In genomic region chr9:26092061-26092687, GRCm38 (mm10) we compare ENCODE assay signal across 32 mouse cellular contexts.
A peak's percentile ranks its signal among the peaks of the same experiment; 100 is the strongest.
DNase-seq lines count a peak whose midpoint lies in the region; ATAC-seq and TF ChIP-seq lines count a peak whose summit lies in the region.
"Had no signal": no experiment of that assay in that cellular context is flagged by ENCODE, and none has a peak within 500 bp of the region (broad histone marks: within the 10 kb centered on the region; RNA-seq: fewer than 3 reads in every experiment).

No protein-coding gene starts in this region.

- 76% methylated on average over 10 of the region's 10 CpGs for WGBS in hindbrain, embryonic 11.5 days
- WGBS in hindbrain, embryonic 10.5 days: 79% methylated on average over 10 of the region's 10 CpGs
- WGBS in forebrain, embryonic 15.5 days: 25% methylated on average over 10 of the region's 10 CpGs
- 47% methylated on average over 10 of the region's 10 CpGs for WGBS in midbrain, embryonic 16.5 days

- H3K36me3 ChIP-seq in hindbrain, embryonic 11.5 days (ENCODE audit: control insufficient read depth, insufficient read depth, low read length): no peaks in the 10 kb centered on the region
- H3K36me3 ChIP-seq in hindbrain, embryonic 10.5 days: no peaks in the 10 kb centered on the region
- H3K36me3 ChIP-seq in forebrain, embryonic 15.5 days: no peaks in the 10 kb centered on the region
- no peaks in the 10 kb centered on the region for H3K36me3 ChIP-seq in midbrain, embryonic 16.5 days (ENCODE audit: control insufficient read depth, insufficient read depth, low read length)
- H3K36me3 ChIP-seq: hindbrain, embryonic 15.5 days; kidney, embryonic 15.5 days; liver, embryonic 12.5 days; neural tube, embryonic 15.5 days had no signal

- no peak overlapping the region for H3K9ac ChIP-seq in hindbrain, embryonic 11.5 days (ENCODE audit: low read depth, low read length)
- no peak overlapping the region for H3K9ac ChIP-seq in forebrain, embryonic 15.5 days (replicated peaks)
- no peak overlapping the region for H3K9ac ChIP-seq in midbrain, embryonic 16.5 days (ENCODE audit: low read depth, low read length)
- H3K9ac ChIP-seq: hindbrain, embryonic 15.5 days; kidney, embryonic 15.5 days; liver, embryonic 12.5 days; liver, postnatal 0 days; neural tube, embryonic 15.5 days had no signal

- TF ChIP-seq POLR2A in brain, embryonic 14.5 days (IDR thresholded peaks at IDR 0.05; ENCODE audit: borderline replicate concordance, extremely low read depth, insufficient read depth, insufficient read length, poor library complexity, severe bottlenecking): no peak

- no peak overlapping the region for H3K27ac ChIP-seq in hindbrain, embryonic 11.5 days (ENCODE audit: low read depth, low read length)
- H3K27ac ChIP-seq in hindbrain, embryonic 10.5 days: no peak overlapping the region
- no peak overlapping the region for H3K27ac ChIP-seq in forebrain, embryonic 15.5 days (replicated peaks)
- no peak overlapping the region for H3K27ac ChIP-seq in midbrain, embryonic 16.5 days (ENCODE audit: low read length)
- H3K27ac ChIP-seq: hindbrain, embryonic 15.5 days; kidney, embryonic 15.5 days; liver, embryonic 12.5 days; neural tube, embryonic 15.5 days had no signal

- H3K27me3 ChIP-seq in hindbrain, embryonic 11.5 days (ENCODE audit: control insufficient read depth, insufficient read depth, low read length): no peaks in the 10 kb centered on the region
- no peaks in the 10 kb centered on the region for H3K27me3 ChIP-seq in hindbrain, embryonic 10.5 days (ENCODE audit: insufficient read depth, poor library complexity, severe bottlenecking)
- no peaks in the 10 kb centered on the region for H3K27me3 ChIP-seq in forebrain, embryonic 15.5 days
- H3K27me3 ChIP-seq in midbrain, embryonic 16.5 days (ENCODE audit: control insufficient read depth, insufficient read depth, low read depth, low read length): no peaks in the 10 kb centered on the region
- H3K27me3 ChIP-seq: hindbrain, embryonic 15.5 days; kidney, embryonic 15.5 days; liver, embryonic 12.5 days; megakaryocyte, embryonic 14.5 days; neural tube, embryonic 15.5 days had no signal

- no peak for ATAC-seq in hindbrain, embryonic 11.5 days (ENCODE audit: low FRiP score)
- ATAC-seq in forebrain, embryonic 15.5 days (replicated peaks): peak; percentile 61; the same call in 1 of the 2 replicates
- ATAC-seq in midbrain, embryonic 16.5 days: peak; percentile 82
- ATAC-seq in megakaryocyte progenitor cell, adult 5-6 weeks (replicated peaks; ENCODE audit: poor library complexity): no peak
- ATAC-seq: activated CD4-positive, CD25-positive, alpha-beta regulatory T cell, adult 4 months; CD4-positive, CD25-positive, alpha-beta regulatory T cell, adult 4 months; liver, embryonic 12.5 days; liver, postnatal 0 days had no signal

- H3K9me3 ChIP-seq in hindbrain, embryonic 11.5 days (ENCODE audit: control insufficient read depth, low read length): no peaks in the 10 kb centered on the region
- no peaks in the 10 kb centered on the region for H3K9me3 ChIP-seq in hindbrain, embryonic 10.5 days
- H3K9me3 ChIP-seq in forebrain, embryonic 15.5 days: no peaks in the 10 kb centered on the region
- no peaks in the 10 kb centered on the region for H3K9me3 ChIP-seq in midbrain, embryonic 16.5 days (replicated peaks; ENCODE audit: control insufficient read depth, low read length, poor library complexity, severe bottlenecking)
- H3K9me3 ChIP-seq: hindbrain, embryonic 15.5 days; kidney, embryonic 15.5 days; liver, embryonic 12.5 days; neural tube, embryonic 15.5 days had no signal

- H3K4me3 ChIP-seq in hindbrain, embryonic 11.5 days (ENCODE audit: low read depth, low read length): no peak overlapping the region
- no peak overlapping the region for H3K4me3 ChIP-seq in hindbrain, embryonic 10.5 days
- no peak overlapping the region for H3K4me3 ChIP-seq in forebrain, embryonic 15.5 days
- H3K4me3 ChIP-seq in midbrain, embryonic 16.5 days (ENCODE audit: low read depth, low read length): no peak overlapping the region
- H3K4me3 ChIP-seq: erythroblast, embryonic 14.5 days; hindbrain, embryonic 15.5 days; kidney, embryonic 15.5 days; liver, embryonic 12.5 days; megakaryocyte, embryonic 14.5 days; neural tube, embryonic 15.5 days had no signal

- H3K4me1 ChIP-seq in hindbrain, embryonic 11.5 days (replicated peaks; ENCODE audit: control insufficient read depth, insufficient read depth, low read length): no peaks in the 10 kb centered on the region
- H3K4me1 ChIP-seq in hindbrain, embryonic 10.5 days (replicated peaks): no peaks in the 10 kb centered on the region
- peaks cover 9% of the 10 kb centered on the region for H3K4me1 ChIP-seq in forebrain, embryonic 15.5 days
- H3K4me1 ChIP-seq in midbrain, embryonic 16.5 days (ENCODE audit: control insufficient read depth, insufficient read depth, low read length): peaks cover 5% of the 10 kb centered on the region
- H3K4me1 ChIP-seq: hindbrain, embryonic 15.5 days; kidney, embryonic 15.5 days; liver, embryonic 12.5 days; megakaryocyte, embryonic 14.5 days; neural tube, embryonic 15.5 days had no signal

- DNase-seq in hindbrain, embryonic 11.5 days (ENCODE audit: low spot score): peak; percentile 0
- no peak for DNase-seq in hindbrain, embryonic 10.5 days (ENCODE audit: low spot score)
- peak; percentile 76 for DNase-seq in brain, embryonic 14.5 days (ENCODE audit: low read depth)
- no peak for DNase-seq in adrenal gland, adult (ENCODE audit: inconsistent age in 2 of 2, low spot score in 1 of 2)
- DNase-seq: adrenal gland, adult 8-10 months; cerebellum, adult 11 months; cerebellum, adult 9-10 months; cerebellum, postnatal 36 days; embryo, embryonic 11 days; gastrocnemius, postnatal 36 days; heart, adult 18-20 months; heart, postnatal 36 days; kidney, adult 18-20 months; kidney, postnatal 4 days; left cerebral cortex, postnatal 4 days; liver, postnatal 0 days; lung, postnatal 36 days; retina, postnatal 1 day; right cerebral cortex, postnatal 14 days; thymus, postnatal 4 days had no signal

- no peak overlapping the region for H3K4me2 ChIP-seq in hindbrain, embryonic 11.5 days (replicated peaks; ENCODE audit: low read depth, low read length)
- H3K4me2 ChIP-seq in forebrain, embryonic 15.5 days (replicated peaks): no peak overlapping the region
- no peak overlapping the region for H3K4me2 ChIP-seq in midbrain, embryonic 16.5 days (ENCODE audit: low read length)
- H3K4me2 ChIP-seq: heart, embryonic 11.5 days; hindbrain, embryonic 15.5 days; kidney, embryonic 15.5 days; liver, embryonic 12.5 days; neural tube, embryonic 15.5 days had no signal

- no peak for TF ChIP-seq CTCF in brain, embryonic 14.5 days (IDR thresholded peaks at IDR 0.05; ENCODE audit: borderline replicate concordance, extremely low read depth, insufficient read depth, insufficient read length)

Comparison
In these comparisons a context has a peak if more than half of its experiments do, and no peak if none do; other contexts are left out.
1. DNase-seq: peak in hindbrain, embryonic 11.5 days (single experiment) and brain, embryonic 14.5 days (single experiment); none in hindbrain, embryonic 10.5 days (single experiment) and adrenal gland, adult (0 of 2).
2. ATAC-seq: peak in forebrain, embryonic 15.5 days (single experiment) and midbrain, embryonic 16.5 days (single experiment); none in hindbrain, embryonic 11.5 days (single experiment) and megakaryocyte progenitor cell, adult 5-6 weeks (single experiment).